8 mouse cellular contexts compared by ENCODE assay signal in the genomic region with DNA sequence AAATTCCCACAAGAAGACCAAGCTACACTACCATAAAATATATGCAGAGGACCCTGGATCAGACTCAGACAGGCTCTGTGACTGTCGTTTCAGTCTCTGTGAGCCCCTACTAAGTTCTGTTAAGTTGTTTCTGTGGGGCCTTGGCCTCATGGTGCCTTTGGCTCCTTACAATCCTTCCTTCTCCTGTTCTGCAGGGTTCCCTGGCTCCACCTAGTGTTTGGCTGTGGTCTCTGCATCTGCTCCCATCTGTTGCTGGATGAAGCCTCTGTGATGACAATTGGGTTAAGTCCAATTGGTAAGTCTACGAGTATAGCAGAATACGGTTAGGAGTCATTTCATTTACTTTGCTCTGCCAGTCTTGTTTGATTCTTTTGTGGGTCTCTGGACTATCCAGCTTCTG. TPM values are rescaled to one million over a fixed set of nuclear protein-coding genes. Genes with fewer than 3 reads are reported as not detected.
A peak's percentile ranks its signal among the peaks of the same experiment; 100 is the strongest.
DNase-seq lines count a peak whose midpoint lies in the region; TF ChIP-seq lines count a peak whose summit lies in the region.
"Had no signal": no experiment of that assay in that cellular context is flagged by ENCODE, and none has a peak within 500 bp of the region (broad histone marks: within the 10 kb centered on the region; RNA-seq: fewer than 3 reads in every experiment).

No protein-coding gene starts in this region.

- peaks cover 21% of the 10 kb centered on the region for H3K4me1 ChIP-seq in heart, adult 2 months (ENCODE audit: control insufficient read depth, insufficient read depth, low read length)
- H3K4me1 ChIP-seq: neural tube, embryonic 12.5 days had no signal

- TF ChIP-seq EP300 in heart, adult 2 months (IDR thresholded peaks at IDR 0.05; ENCODE audit: insufficient read depth, low read depth, low read length): peak; percentile 90; the same call in 1 of the 2 replicates

- no peak overlapping the region for H3K9ac ChIP-seq in heart, adult 2 months (ENCODE audit: low read depth, low read length)
- H3K9ac ChIP-seq: neural tube, embryonic 12.5 days had no signal

- no peak overlapping the region for H3K4me3 ChIP-seq in heart, adult 2 months
- H3K4me3 ChIP-seq: neural tube, embryonic 12.5 days had no signal

- DNase-seq in ES-CJ7 (ENCODE audit: low read depth, low spot score) (peak; percentile 72), WW6 (ENCODE audit: low read depth, low spot score) (peak; percentile 33)
- peak; percentile 25 to 76 for DNase-seq in cerebellum, postnatal 4 days (ENCODE audit: low spot score in 2 of 2)
- DNase-seq in heart, adult 2 months: peak; percentile 79 to 81
- DNase-seq in layer of hippocampus, postnatal 25 days (ENCODE audit: extremely low spot score in 1 of 2, low spot score in 1 of 2): peak; percentile 43 to 74
- peak; percentile 83 for DNase-seq in lung, postnatal 25 days (ENCODE audit: low spot score)
- DNase-seq in spleen, adult 18-20 months: peak; percentile 50 to 67

- WGBS in heart, adult 2 months: 20% methylated on average over 3 of the region's 3 CpGs

- H3K27ac ChIP-seq in heart, adult 2 months: peak overlapping the region; percentile 91
- H3K27ac ChIP-seq: neural tube, embryonic 12.5 days had no signal

- H3K36me3 ChIP-seq in heart, adult 2 months (ENCODE audit: control insufficient read depth, insufficient read depth, low read length): peaks cover 22% of the 10 kb centered on the region
- H3K36me3 ChIP-seq: neural tube, embryonic 12.5 days had no signal

- no peak; the same call in 1 of the 2 replicates for TF ChIP-seq CTCF in heart, adult 2 months (IDR thresholded peaks at IDR 0.05)

- intact Hi-C loops in heart, adult 2 months (cut with DNase I): loop anchor here (1.0 kb wide), 2 partner anchors 51 to 88 kb away; no protein-coding TSS in a partner anchor

- peaks cover 2% of the 10 kb centered on the region; the same call in 1 of the 2 replicates for H3K79me2 ChIP-seq in heart, adult 2 months (replicated peaks; ENCODE audit: control insufficient read depth, insufficient read depth, low read length)

- H3K27me3 ChIP-seq in heart, adult 2 months (ENCODE audit: control insufficient read depth, insufficient read depth, low read length): no peaks in the 10 kb centered on the region
- H3K27me3 ChIP-seq: neural tube, embryonic 12.5 days had no signal

- TF ChIP-seq POLR2A in heart, adult 2 months (IDR thresholded peaks at IDR 0.05; ENCODE audit: insufficient read depth, low read depth, low read length): no peak

RNA-seq across cellular contexts. Expression of gene Nxpe2, which starts 1.5 kb away (rescaled TPM):
- 1 to 10 TPM; 1.8 to 2.1 TPM for total RNA-seq in heart, adult 2 months (2021)
- polyA plus RNA-seq in heart, adult 2 months (2012; rRNA removed): 1.9 and 3.5 TPM in 2 replicates
- under 1 TPM; 0.12 to 0.21 TPM for total RNA-seq in layer of hippocampus, postnatal 25 days (2021)

Comparison
In these comparisons a context has a peak if more than half of its experiments do, and no peak if none do; other contexts are left out.
1. DNase-seq: peak in every context shown above with its lines; median percentile 83 in lung, postnatal 25 days; 80 in heart, adult 2 months; 72 in ES-CJ7; 58 in layer of hippocampus, postnatal 25 days; 58 in spleen, adult 18-20 months; 50 in cerebellum, postnatal 4 days; 33 in WW6.